Mouse (Mus musculus): ENCODE results near the gene Slc25a44. TPM values are rescaled to one million over a fixed set of nuclear protein-coding genes. Genes with fewer than 3 reads are reported as not detected.

Gene Slc25a44
- polyA plus RNA-seq, 1 experiment, result 12.7 TPM

DNA sequence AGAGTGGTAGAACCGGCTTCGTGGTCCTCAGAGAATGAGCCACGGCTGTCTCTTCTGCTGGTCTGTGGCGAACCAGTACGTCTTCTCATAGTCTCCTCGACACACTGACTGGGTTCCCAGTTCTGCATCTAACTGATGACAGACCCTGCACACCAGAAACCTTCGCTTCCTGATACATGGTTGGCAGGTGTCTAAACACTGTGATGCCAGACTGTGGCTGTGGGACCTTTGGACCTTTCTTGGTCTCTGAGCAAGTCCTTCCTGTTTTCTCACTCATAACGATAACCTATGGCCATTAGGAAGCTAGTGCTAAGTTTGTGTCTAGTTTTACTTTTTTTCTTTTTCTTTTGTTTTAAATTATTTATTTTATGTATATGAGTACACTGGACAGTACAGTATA, 23.5 kb upstream of the Slc25a44 start:
- Histone ChIP-seq H3K4me3 (ENCODE audit: control insufficient read depth, low read depth, low read length) (no peak overlapping the region), H3K27ac (ENCODE audit: control insufficient read depth, insufficient read depth, low read depth, low read length) (no peak overlapping the region), H3K27me3 (ENCODE audit: control insufficient read depth, insufficient read depth, low read length) (no peaks in the 10 kb centered on the region), H3K4me1 (ENCODE audit: control insufficient read depth, insufficient read depth, low read length) (peaks cover 2% of the 10 kb centered on the region; the same call in 1 of the 2 replicates), H3K36me3 (ENCODE audit: control insufficient read depth, insufficient read depth, low read length) (no peaks in the 10 kb centered on the region)
- no peak for TF ChIP-seq CTCF (IDR thresholded peaks at IDR 0.05; ENCODE audit: control insufficient read depth, insufficient read depth, insufficient replicate concordance, low read depth, low read length)
- no peak for TF ChIP-seq POLR2A (IDR thresholded peaks at IDR 0.05; ENCODE audit: control insufficient read depth, low read depth, low read length)

DNA sequence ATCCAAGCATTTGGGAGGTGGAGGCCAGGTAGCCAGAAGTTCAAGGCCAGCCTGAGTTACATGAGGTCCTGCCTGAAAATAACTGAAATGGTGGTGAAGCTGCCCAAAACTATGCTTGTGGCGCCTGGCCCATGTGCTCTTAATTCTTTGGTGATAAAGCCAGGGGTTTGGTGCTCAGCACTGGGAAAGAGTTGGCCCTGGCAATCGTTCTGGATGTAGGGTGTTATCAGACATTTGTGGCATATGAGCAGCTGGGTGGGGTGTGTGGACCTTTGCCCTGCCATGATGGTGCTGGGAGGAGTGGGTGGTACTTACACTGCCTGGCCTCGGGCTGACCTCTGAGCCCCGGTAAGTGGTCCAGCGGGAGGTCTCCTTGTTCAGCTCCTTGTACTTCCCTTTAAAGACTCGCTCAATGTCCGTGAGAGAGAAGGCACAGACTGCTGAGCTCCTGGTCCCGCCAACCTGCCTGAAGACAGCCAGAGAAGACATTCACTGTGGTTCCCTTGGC, 22.8 kb upstream of the Slc25a44 start:
- Histone ChIP-seq H3K4me3 (ENCODE audit: control insufficient read depth, low read depth, low read length) (no peak overlapping the region), H3K27ac (ENCODE audit: control insufficient read depth, insufficient read depth, low read depth, low read length) (no peak overlapping the region), H3K36me3 (ENCODE audit: control insufficient read depth, insufficient read depth, low read length) (no peaks in the 10 kb centered on the region), H3K27me3 (ENCODE audit: control insufficient read depth, insufficient read depth, low read length) (no peaks in the 10 kb centered on the region), H3K4me1 (ENCODE audit: control insufficient read depth, insufficient read depth, low read length) (peaks cover 2% of the 10 kb centered on the region; the same call in 1 of the 2 replicates)
- TF ChIP-seq CTCF (IDR thresholded peaks at IDR 0.05; ENCODE audit: control insufficient read depth, insufficient read depth, insufficient replicate concordance, low read depth, low read length), result no peak

GRCm38 (mm10) chr3:88446471-88447123, 21.7 kb upstream of the Slc25a44 start:
- peaks cover 2% of the 10 kb centered on the region; the same call in 1 of the 2 replicates for H3K4me1 ChIP-seq (ENCODE audit: control insufficient read depth, insufficient read depth, low read length)
- no peak overlapping the region for H3K27ac ChIP-seq (ENCODE audit: control insufficient read depth, insufficient read depth, low read depth, low read length)
- no peak overlapping the region for H3K4me3 ChIP-seq (ENCODE audit: control insufficient read depth, low read depth, low read length)
- no peaks in the 10 kb centered on the region for H3K36me3 ChIP-seq (ENCODE audit: control insufficient read depth, insufficient read depth, low read length)
- H3K27me3 ChIP-seq (ENCODE audit: control insufficient read depth, insufficient read depth, low read length), result no peaks in the 10 kb centered on the region
- no peak for TF ChIP-seq POLR2A (IDR thresholded peaks at IDR 0.05; ENCODE audit: control insufficient read depth, low read depth, low read length)
- no peak for TF ChIP-seq CTCF (IDR thresholded peaks at IDR 0.05; ENCODE audit: control insufficient read depth, insufficient read depth, insufficient replicate concordance, low read depth, low read length)

DNA sequence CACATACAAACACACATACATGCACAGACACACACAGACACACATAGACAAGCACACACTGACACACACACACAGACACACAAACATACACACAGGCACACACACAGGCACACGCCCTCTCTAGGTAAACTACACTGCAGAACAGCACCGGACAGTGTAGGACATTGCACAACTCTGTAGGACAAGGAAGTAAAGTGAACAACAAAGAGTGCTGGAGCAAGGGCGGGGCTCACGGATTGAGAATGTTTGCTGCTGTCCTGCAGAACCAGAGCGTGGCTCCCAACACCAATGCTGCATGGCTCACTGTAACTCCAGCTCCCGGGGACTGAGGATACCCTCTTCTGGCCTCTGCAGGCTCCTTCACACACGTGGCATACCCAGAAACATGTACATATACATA, 17.9 kb upstream of the Slc25a44 start:
- no peak overlapping the region for H3K27ac ChIP-seq (ENCODE audit: control insufficient read depth, insufficient read depth, low read depth, low read length)
- H3K36me3 ChIP-seq (ENCODE audit: control insufficient read depth, insufficient read depth, low read length), result no peaks in the 10 kb centered on the region
- no peaks in the 10 kb centered on the region for H3K27me3 ChIP-seq (ENCODE audit: control insufficient read depth, insufficient read depth, low read length)

GRCm38 (mm10) chr3:88442488-88442887, 17.5 kb upstream of the Slc25a44 start:
- TF ChIP-seq POLR2A (IDR thresholded peaks at IDR 0.05; ENCODE audit: control insufficient read depth, low read depth, low read length), result no peak
- H3K36me3 ChIP-seq (ENCODE audit: control insufficient read depth, insufficient read depth, low read length), result no peaks in the 10 kb centered on the region
- H3K4me1 ChIP-seq (ENCODE audit: control insufficient read depth, insufficient read depth, low read length), result peaks cover 4% of the 10 kb centered on the region
- H3K4me3 ChIP-seq (ENCODE audit: control insufficient read depth, low read depth, low read length), result no peak overlapping the region
- H3K27me3 ChIP-seq (ENCODE audit: control insufficient read depth, insufficient read depth, low read length), result no peaks in the 10 kb centered on the region
- H3K27ac ChIP-seq (ENCODE audit: control insufficient read depth, insufficient read depth, low read depth, low read length), result no peak overlapping the region

More for the DNA sequence above, 17.9 kb upstream of the Slc25a44 start:
- Histone ChIP-seq H3K4me1 (ENCODE audit: control insufficient read depth, insufficient read depth, low read length) (peaks cover 4% of the 10 kb centered on the region), H3K4me3 (ENCODE audit: control insufficient read depth, low read depth, low read length) (no peak overlapping the region)
- no peak for TF ChIP-seq POLR2A (IDR thresholded peaks at IDR 0.05; ENCODE audit: control insufficient read depth, low read depth, low read length)

DNA sequence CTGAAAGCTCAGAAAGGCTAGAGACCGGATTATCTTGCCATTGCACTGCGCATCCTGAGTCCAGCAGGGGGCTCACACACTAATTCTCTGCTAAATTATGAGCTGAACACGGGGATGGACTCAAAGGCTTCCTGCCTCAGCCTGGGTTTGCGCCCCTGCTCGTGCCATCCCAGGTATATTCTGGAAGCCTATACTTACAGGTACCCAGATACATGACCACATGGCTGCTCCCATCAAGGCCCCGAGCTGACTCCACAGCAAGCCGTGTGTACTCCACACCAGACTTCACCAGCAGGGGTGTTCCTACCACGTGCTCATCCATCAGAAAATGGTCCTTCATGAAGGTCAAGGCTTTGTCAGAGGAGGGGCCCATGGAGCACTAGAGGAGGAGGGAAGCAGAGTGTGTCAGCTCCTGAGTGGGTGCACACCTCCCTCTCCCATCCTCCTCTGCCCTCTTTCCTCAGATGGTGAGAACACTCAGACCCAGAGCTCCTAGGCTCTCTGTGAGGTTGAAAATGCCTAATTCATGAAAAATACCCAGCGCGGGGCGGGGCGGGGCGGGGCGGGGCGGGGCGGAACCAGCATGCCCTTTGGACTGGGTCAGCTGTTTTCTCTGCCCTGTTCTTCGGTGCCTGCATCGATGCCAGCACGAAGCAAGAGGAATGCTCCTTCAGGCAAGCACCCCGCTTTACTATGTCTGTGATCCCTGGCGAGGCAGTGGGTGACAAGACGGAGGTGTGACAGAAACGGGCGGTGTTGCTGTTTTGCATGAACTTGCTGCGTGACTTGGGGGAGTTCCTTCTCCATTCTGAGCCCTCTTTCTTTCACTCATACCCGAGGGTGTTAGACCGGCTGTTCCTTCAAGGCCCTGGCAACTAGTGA, 15.8 kb upstream of the Slc25a44 start:
- peak overlapping the region; percentile 55 for H3K4me3 ChIP-seq (ENCODE audit: control insufficient read depth, low read depth, low read length)
- H3K36me3 ChIP-seq (ENCODE audit: control insufficient read depth, insufficient read depth, low read length), result no peaks in the 10 kb centered on the region
- H3K27me3 ChIP-seq (ENCODE audit: control insufficient read depth, insufficient read depth, low read length), result no peaks in the 10 kb centered on the region
- peaks cover 10% of the 10 kb centered on the region for H3K4me1 ChIP-seq (ENCODE audit: control insufficient read depth, insufficient read depth, low read length)
- no peak overlapping the region; the same call in 1 of the 2 replicates for H3K27ac ChIP-seq (ENCODE audit: control insufficient read depth, insufficient read depth, low read depth, low read length)
- TF ChIP-seq CTCF (IDR thresholded peaks at IDR 0.05; ENCODE audit: control insufficient read depth, insufficient read depth, insufficient replicate concordance, low read depth, low read length) (peak; percentile 36; the same call in 1 of the 2 replicates), POLR2A (IDR thresholded peaks at IDR 0.05; ENCODE audit: control insufficient read depth, low read depth, low read length) (no peak)

DNA sequence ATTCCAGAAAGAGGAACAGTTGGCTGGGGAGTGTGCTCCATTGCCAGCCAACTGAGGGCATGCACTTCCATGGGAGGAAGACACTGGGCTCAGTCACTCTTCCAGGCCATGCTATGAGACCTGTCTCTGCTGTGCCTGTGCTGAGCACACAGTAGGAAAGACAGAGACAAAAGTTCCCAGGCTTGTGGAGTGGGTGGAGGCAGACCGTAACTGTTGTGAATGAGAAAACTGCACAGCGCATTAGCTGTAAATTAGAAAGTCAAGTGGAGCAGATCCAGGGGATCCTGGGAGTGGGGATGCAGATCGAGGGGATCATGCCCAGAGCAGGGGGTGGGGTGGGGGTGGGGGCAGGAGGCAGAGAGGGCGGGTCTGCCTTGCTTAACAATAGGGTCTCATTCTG, 14.6 kb upstream of the Slc25a44 start:
- H3K27ac ChIP-seq (ENCODE audit: control insufficient read depth, insufficient read depth, low read depth, low read length), result no peak overlapping the region
- no peak overlapping the region for H3K4me3 ChIP-seq (ENCODE audit: control insufficient read depth, low read depth, low read length)

More for the DNA sequence above, 14.6 kb upstream of the Slc25a44 start:
- Histone ChIP-seq H3K36me3 (ENCODE audit: control insufficient read depth, insufficient read depth, low read length) (no peaks in the 10 kb centered on the region), H3K27me3 (ENCODE audit: control insufficient read depth, insufficient read depth, low read length) (no peaks in the 10 kb centered on the region), H3K4me1 (ENCODE audit: control insufficient read depth, insufficient read depth, low read length) (peaks cover 10% of the 10 kb centered on the region)
- no peak for TF ChIP-seq CTCF (IDR thresholded peaks at IDR 0.05; ENCODE audit: control insufficient read depth, insufficient read depth, insufficient replicate concordance, low read depth, low read length)
- no peak for TF ChIP-seq POLR2A (IDR thresholded peaks at IDR 0.05; ENCODE audit: control insufficient read depth, low read depth, low read length)
